Mouse (Mus musculus) thymus, adult 2 months (tissue): ENCODE results near the gene Mdk.

Source experiments
- CTCF ChIP-seq: fragments of 200-500 bp; IDR thresholded peaks from 2 replicates; pipeline ENCODE4 v1.5.1; 2012; ENCODE audit warnings: mild to moderate bottlenecking, control low read depth, low read length, moderate library complexity, borderline replicate concordance; ENCODE audit not compliant: control insufficient read depth, poor library complexity, insufficient read depth; ENCODE audit errors: extremely low read depth
- POLR2A ChIP-seq: fragments of 200-500 bp; IDR thresholded peaks from 2 replicates; pipeline ENCODE4 v1.6.1; 2012; ENCODE audit warnings: mild to moderate bottlenecking, low read length, control low read depth, moderate library complexity; ENCODE audit not compliant: control insufficient read depth, poor library complexity, insufficient read depth; ENCODE audit errors: extremely low read depth

- TF ChIP-seq CTCF = no peak
- no peak for TF ChIP-seq POLR2A
These were observed at the start of gene Mdk for GRCm38 (mm10) chr2:91932160-91932711.
